Mouse (Mus musculus) kidney, adult 11 months (tissue): ENCODE measurements at regions not wholly inside any gene's neighbourhood (a gene's known extent, or its start where the extent isn't known, plus 50 kb on each side); places are given as distances from the start of the nearest gene placed in this dataset.

Experiments
- DNase-seq: peaks from one replicate; pipeline ENCODE4 v3.0.0; 2022

GRCm38 (mm10) chr8:41824928-41825327, 408.1 kb upstream of the Frg1 start:
- DNase-seq: no peak

DNA sequence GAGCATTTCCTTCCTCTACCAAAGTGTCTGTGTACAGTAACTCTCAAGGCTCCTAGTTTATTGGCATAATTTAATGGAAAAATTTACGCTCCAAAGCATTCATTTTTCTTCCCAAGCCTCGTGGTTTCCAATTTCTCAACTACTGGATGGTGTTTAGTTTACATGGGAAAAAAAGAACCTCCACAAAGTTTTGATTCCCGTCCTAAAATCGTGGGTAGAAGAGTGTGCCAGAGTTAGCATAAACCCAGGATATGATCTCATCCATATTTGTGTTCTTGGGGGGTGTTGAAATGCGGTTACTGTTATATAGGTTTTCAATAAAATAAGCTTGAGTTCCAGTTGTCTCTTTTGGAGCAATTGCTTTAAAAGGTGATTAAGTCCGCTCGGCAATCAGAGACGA, 406.2 kb upstream of the Frg1 start:
- no peak for DNase-seq

DNA sequence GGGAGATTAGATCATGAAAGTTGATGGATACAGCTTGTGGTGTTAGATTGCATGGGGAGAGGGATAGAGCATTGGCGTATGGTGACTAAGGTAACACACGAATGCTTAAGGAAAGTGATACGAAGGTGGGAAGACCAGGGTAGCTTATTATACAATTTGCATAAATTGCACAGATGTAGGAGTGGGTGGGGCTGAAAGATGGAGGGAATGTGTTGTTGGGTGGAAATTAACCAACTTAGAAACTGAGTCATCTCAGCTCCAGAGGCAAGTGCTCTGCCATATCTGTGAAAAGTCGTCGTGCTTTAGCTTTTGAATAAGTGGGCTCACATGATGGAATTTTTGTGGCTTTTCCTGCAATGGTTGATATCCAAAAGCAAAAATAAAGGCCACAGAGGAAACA, 404.8 kb upstream of the Frg1 start:
- no peak for DNase-seq

DNA sequence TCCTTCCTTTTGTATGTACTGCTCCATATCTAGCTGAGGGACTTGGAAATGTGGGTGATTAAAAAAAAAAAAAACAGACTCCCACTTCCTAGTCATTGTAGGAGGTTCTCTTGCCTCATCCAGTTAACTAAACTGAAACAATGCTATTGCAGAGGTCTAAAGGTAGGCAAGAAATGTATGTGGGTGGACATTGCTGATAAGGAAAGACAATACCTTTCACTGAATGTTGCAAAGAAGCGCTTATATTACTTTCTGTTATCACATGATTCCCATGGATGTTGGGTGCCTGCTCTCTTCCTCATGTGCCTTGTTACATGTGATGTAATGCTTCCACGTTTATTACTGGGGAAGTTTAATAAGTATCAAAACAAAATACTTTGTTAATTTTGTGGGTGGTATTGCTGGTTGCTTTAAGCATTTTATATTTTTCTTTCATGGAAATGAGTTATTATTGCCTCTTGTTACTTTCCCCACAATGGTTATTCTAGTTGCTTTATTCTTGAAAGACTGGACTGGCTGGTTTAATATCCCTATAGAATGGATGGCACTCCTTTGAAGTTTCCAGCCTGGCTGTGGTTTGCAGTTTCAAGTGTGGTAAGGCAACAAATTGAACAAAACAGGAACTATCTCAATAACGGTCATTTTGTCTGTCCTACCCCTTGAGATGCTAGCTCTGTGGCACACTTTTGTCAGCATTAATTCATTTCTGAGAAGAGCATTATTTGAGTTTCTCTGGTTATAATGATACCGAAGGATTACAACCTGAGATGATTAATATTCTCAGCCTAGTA, 403.9 kb upstream of the Frg1 start:
- no peak for DNase-seq

DNA sequence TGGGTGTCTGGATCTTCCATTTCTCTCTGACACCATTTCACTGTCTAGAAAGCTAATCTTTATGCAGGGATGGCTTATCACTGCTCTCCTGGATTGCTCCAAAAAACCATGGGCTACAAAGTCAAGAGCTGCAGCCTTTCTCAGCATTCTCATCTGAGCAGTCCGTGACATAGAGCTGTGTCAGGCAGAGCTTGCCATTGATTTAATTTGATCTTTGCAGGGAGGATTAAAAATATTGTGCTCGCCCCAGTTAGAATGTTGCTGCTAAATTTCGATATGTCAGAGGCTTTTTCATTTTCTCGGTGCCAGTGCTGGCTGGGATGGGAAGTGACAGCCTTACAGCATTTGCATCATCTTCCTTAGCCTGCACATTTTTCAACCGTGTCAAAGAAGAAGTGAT, 401.7 kb upstream of the Frg1 start:
- no peak for DNase-seq

DNA sequence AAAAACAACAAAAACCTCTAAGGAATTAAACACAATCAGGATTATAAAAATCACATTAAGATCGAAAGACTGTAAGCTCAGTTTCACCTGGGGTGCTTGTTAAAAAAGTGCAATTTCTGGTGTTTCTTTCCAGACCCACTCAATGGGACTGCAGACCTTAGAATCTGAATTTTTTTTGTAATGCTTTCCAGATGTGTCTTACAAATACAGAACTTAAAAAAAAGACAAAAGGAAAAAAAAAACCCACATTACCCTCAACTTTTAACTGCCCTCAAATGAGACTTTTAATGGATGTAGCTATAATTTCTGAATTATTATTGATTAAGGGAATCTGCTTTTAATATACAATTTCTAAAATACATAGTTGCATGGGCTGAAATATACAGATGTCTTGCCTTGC, 401.2 kb upstream of the Frg1 start:
- DNase-seq: no peak

DNA sequence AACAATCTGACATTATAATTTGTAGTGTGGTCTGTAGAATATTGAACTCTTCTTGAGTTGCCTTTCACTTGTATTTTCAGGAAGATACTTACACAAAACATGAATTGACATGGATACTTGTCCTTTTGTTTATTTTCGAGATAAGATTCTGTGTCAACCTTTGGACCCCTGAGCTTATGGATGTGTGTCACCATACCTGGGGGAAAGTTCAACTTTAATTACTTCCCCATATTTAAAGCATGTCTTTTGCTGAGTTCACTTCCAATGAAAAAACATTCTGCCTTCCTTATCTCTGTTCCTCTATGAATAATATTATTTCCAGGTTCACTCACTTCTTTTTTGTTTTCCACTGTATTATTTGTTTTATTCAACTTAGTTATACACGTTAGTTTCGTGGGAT, 398.4 kb upstream of the Frg1 start:
- DNase-seq: no peak

DNA sequence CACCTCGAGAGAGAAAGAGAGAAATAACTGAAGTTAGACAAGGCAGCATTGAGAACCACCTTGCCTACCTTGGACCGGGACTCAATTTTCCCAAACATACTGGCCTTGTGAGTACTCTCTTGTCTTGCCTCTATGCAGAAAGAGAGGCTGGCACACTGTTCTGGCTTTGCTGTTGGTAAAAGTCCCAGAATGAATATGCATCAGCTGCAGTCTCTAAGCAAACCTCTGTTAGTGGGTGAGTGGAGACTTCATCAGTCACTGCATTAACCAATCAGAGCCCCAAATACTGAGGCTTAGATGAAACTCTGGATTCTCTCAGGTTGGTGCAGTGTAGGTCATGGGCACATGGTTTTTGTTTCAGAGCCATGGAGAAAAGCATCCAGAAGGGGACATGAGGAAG, 378.8 kb upstream of the Frg1 start:
- DNase-seq: no peak

DNA sequence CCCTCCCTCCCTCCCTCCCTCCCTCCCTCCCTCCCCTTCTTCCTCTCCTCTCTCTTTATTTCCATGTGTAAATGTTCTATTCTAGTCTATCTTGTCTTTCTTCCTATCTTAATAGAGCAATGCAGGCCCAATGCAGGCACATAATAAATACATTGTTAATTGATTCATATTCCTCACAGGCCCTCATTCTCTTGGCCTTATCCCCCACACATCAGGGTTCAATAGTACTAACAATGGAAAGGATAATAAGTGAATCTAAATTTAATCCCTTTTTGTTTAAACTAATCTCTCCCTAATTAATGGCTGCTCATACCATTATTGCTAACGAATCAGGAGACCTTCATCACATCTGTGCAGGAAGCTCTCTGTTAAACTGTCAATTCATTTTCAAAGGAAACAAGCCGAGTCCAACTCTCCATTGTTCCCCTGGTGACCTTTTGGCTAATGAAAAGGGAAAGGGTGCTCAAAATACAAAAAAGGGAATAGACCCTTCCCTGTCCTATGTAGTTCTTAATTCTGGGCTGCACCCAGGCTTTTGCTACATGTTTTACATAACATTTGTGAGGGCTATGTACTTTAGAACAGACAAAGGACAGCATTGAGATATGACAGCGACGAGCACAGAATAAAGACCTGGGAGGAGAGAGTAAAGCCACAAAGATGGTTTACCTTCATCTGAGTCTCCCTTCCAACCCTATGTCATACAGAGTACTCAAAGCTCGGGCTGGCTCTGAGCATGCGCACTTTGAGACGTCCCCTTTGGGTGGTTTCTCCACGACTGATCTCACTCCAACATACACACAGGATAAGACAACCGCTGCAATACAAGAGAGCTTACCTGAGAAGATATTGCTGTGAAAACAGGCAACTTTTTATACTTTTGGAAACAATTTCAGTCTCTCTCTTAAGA, 370.3 kb upstream of the Frg1 start:
- no peak for DNase-seq

GRCm38 (mm10) chr8:41785977-41786376, 369.1 kb upstream of the Frg1 start:
- DNase-seq: no peak

GRCm38 (mm10) chr8:41782837-41783236, 366.0 kb upstream of the Frg1 start:
- no peak for DNase-seq

DNA sequence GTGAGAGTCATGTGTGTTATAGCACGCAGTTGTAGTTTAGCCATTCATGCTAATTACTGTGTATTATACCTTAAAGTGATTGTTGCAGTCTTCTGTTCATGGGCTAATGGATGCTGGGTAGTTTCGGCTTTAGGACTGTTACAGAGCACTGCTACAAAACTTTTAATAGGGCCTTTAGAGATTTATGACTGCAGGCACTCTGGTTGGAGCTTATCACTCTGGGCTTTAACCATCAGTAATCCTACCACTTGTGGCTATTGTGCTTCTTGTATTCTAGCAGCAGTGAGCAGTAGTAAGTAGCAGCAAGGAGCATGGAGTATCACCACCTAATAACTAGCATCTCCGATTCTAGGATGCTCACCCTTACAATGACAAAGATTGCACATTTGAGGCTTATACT, 362.6 kb upstream of the Frg1 start:
- no peak for DNase-seq

- no peak for DNase-seq
These were observed 354.9 kb upstream of the Frg1 start for GRCm38 (mm10) chr8:41771729-41772128.

DNA sequence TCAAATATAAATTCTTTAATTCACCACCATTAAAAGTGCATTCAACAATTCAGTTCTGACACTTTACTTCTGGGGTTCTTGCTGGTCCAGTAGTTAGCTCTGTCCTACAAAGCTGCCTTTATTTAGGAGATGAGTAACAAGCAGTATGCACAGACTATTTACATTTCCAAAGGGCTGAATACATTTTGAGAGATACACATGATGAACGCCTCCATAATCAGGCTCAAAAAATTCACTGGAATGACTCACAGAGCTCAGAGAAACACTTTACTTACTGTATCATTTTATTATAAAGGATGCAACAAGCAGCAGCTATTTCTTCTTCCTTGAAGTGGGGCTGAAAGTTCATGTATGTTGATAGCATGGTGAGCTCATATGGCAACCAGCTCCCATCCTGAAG, 336.6 kb upstream of the Frg1 start:
- no peak for DNase-seq

GRCm38 (mm10) chr8:41752641-41753040, 335.8 kb upstream of the Frg1 start:
- no peak for DNase-seq

- DNase-seq: no peak
These were observed 330.1 kb upstream of the Frg1 start for GRCm38 (mm10) chr8:41747024-41747423.

GRCm38 (mm10) chr8:41742796-41743670, 326.2 kb upstream of the Frg1 start:
- DNase-seq: no peak

DNA sequence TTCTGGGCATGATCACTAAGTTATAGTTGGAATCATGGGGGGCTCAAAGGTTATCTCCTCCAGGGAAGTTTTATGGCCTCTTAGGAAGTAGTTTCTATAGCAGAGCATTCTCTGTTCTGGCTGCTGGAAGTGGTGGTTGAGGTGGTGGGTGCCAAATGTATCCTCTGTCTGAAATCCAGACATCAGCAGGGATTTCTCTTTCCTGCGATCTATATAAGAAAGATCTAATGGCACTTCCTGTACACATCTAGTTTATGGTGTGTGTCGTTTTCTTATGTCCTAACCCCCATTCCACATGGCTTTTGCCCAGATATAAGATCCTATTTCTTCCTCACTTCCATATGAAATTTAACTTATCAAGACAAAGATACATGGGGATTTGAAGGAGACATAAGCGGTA, 300.1 kb upstream of the Frg1 start:
- no peak for DNase-seq

- DNase-seq: no peak
These were observed 296.9 kb upstream of the Frg1 start for GRCm38 (mm10) chr8:41713634-41714330.

- DNase-seq: peak; percentile 11
These were observed 287.4 kb upstream of the Frg1 start for GRCm38 (mm10) chr8:41703927-41704924.
